Mouse (Mus musculus) midbrain, embryonic 15.5 days (tissue): ENCODE results near the gene Ptgis. TPM values are rescaled to one million over a fixed set of nuclear protein-coding genes. Genes with fewer than 3 reads are reported as not detected.

Experiments
- ATAC-seq: fragments of 200-750 bp; cut with Nextera tagmentation; replicated peaks from 2 replicates; pipeline ENCODE4 v1.8.0; 2017; ENCODE audit warnings: moderate TSS enrichment
- H3K27ac ChIP-seq: fragments of 300-500 bp; sonication (generic); 2 replicates; pipeline ENCODE4 v1.5.1; 2015; ENCODE audit warnings: mild to moderate bottlenecking, inconsistent platforms
- H3K27me3 ChIP-seq: fragments of 300-500 bp; sonication (generic); replicated peaks from 2 replicates; pipeline ENCODE4 v1.6.1; 2015; ENCODE audit warnings: inconsistent platforms
- H3K36me3 ChIP-seq: fragments of 300-500 bp; sonication (generic); replicated peaks from 2 replicates; pipeline ENCODE4 v1.6.1; 2015; ENCODE audit warnings: inconsistent platforms
- H3K4me1 ChIP-seq: fragments of 300-500 bp; sonication (generic); 2 replicates; pipeline ENCODE4 v1.6.1; 2015; ENCODE audit warnings: inconsistent platforms
- H3K4me2 ChIP-seq: fragments of 300-500 bp; sonication (generic); 2 replicates; pipeline ENCODE4 v1.6.1; 2015; ENCODE audit warnings: inconsistent platforms, mild to moderate bottlenecking, moderate library complexity
- H3K4me3 ChIP-seq: fragments of 300-500 bp; sonication (generic); 2 replicates; pipeline ENCODE4 v1.5.1; 2015; ENCODE audit warnings: mild to moderate bottlenecking, inconsistent platforms
- H3K9ac ChIP-seq: fragments of 300-500 bp; sonication (generic); 2 replicates; pipeline ENCODE4 v1.6.1; 2015; ENCODE audit warnings: mild to moderate bottlenecking, inconsistent platforms
- H3K9me3 ChIP-seq: fragments of 300-500 bp; sonication (generic); 2 replicates; pipeline ENCODE4 v1.6.1; 2016; ENCODE audit warnings: inconsistent platforms
- WGBS: fragments of 180-500 bp; shearing (Covaris S2); methylation state at CpG from one replicate; pipeline ENCODE4 v1.1.7; 2015; ENCODE audit warnings: mixed read lengths; 5-methylcytosine and 5-hydroxymethylcytosine counted together
- polyA plus RNA-seq: library from polyadenylated mRNA; unstranded; fragments of >200 nt; fragmentation: Nextera tagmentation; extraction: Ambion mirVana; gene quantifications from 2 replicates; pipeline ENCODE4 v1.2.1, GENCODE M21; 2015

Ptgis gene
- polyA plus RNA-seq = 4.3 and 4.8 TPM in 2 replicates

DNA sequence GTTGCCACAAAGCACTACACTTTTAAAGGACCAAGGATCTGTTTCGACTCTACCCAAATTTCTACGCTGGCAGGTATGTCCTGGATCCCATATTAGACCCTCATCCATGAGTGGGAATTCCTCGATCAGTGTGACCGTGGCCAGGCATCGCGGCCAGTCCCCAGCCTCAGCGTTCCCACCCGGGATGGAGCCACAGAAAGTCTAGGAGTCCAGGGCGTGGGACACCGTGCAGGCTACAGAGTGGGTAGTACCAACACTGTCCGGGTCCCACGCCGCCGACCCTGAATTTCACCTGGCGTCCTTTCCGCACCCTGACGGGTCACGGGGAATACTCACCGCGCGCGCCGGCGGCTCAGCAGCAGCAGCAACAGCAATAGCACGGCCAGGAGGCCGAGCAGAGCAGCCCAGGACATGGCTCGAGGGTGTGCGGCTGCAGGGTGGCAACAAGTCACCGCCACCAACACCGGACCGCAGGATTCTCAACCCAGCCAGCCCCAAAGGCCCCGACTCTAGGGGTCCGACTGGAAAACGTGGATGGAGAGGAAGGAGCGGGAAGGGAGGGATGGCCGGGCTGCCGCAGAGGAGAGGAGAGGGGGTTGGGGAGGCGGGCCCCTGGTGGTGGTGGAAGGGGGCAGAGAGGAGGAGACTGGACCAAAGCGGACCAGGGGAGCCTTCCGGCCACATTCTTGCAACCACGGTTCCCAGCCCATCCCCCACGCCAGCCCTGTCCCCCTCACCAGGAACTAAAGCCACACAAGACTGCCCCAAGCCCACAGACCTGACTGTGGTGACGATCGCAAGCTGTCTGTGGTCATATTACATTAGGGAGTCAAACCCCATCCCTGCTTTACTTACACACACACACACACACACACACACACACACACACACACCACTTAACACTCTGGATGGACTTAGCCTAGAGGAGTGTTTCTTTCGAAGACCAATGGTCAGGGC is at the start of gene Ptgis:
TSS of gene Ptgis (minus strand) at position 597 of the 957 bp plus-strand sequence.
- WGBS = 2% methylated on average over 44 of the region's 45 CpGs
- Histone ChIP-seq H3K36me3 (no peaks in the 10 kb centered on the region), H3K9me3 (no peaks in the 10 kb centered on the region), H3K9ac (peak within 1 kb of the TSS; percentile 67), H3K27me3 (peaks cover 12% of the 10 kb centered on the region; the same call in 1 of the 2 replicates), H3K4me3 (peak within 1 kb of the TSS; percentile 46), H3K4me2 (peak within 1 kb of the TSS; percentile 94), H3K27ac (no peak within 1 kb of the TSS), H3K4me1 (peaks cover 11% of the 10 kb centered on the region)
- ATAC-seq = no peak; the same call in 1 of the 2 replicates

DNA sequence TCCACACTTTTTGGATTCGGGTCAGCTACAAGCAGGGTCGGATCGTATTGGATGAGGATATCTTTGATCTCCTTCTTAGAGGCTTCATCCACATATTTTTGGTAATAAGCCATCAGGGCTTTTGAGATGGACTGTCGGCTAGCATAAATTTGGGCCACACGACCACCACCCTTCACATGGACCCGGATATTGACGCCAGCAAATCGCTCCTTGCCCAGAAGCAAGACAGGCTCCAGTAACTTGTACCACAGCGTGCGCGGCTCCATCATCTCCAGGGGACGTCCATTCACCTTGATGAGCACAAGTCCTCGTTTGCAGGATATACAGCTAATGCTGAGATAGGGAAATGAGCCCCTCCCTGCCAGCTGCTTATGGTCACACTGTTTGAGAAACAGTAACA is 41.1 kb upstream of the Ptgis start:
- 0 out of 2 replicates have a peak, but pooled peaks cover 4% of the 10 kb centered on the region for H3K27me3 ChIP-seq
- no peak overlapping the region for H3K27ac ChIP-seq
- WGBS = 91% methylated on average over 13 of the region's 13 CpGs
- no peak for ATAC-seq
- H3K4me3 ChIP-seq = no peak overlapping the region
- no peaks in the 10 kb centered on the region for H3K36me3 ChIP-seq
- no peak overlapping the region for H3K4me2 ChIP-seq
- no peaks in the 10 kb centered on the region for H3K4me1 ChIP-seq
- H3K9ac ChIP-seq = no peak overlapping the region
- H3K9me3 ChIP-seq = no peaks in the 10 kb centered on the region

DNA sequence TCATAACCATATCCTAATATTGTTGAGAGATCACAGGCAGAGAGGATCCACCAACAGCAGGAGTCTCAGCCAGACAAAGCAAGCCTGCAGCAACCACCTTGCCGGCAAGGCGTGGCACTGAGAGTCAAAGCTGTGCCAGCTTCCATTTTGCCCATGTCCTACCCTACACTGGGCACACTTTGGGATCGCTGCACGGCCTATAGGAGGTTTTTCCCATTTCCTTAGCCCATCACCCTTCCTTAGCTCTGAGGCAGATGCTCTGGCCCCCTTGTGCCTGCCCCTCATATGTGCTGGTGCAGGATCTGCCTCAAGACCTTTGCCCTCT is 40.5 kb upstream of the Ptgis start:
- Histone ChIP-seq H3K4me3 (no peak overlapping the region), H3K4me1 (no peaks in the 10 kb centered on the region), H3K4me2 (no peak overlapping the region), H3K36me3 (no peaks in the 10 kb centered on the region), H3K9ac (no peak overlapping the region), H3K27ac (no peak overlapping the region), H3K9me3 (no peaks in the 10 kb centered on the region), H3K27me3 (0 out of 2 replicates have a peak, but pooled peaks cover 4% of the 10 kb centered on the region)
- 90% methylated on average over 4 of the region's 4 CpGs for WGBS
- peak; percentile 37; the same call in 1 of the 2 replicates for ATAC-seq

DNA sequence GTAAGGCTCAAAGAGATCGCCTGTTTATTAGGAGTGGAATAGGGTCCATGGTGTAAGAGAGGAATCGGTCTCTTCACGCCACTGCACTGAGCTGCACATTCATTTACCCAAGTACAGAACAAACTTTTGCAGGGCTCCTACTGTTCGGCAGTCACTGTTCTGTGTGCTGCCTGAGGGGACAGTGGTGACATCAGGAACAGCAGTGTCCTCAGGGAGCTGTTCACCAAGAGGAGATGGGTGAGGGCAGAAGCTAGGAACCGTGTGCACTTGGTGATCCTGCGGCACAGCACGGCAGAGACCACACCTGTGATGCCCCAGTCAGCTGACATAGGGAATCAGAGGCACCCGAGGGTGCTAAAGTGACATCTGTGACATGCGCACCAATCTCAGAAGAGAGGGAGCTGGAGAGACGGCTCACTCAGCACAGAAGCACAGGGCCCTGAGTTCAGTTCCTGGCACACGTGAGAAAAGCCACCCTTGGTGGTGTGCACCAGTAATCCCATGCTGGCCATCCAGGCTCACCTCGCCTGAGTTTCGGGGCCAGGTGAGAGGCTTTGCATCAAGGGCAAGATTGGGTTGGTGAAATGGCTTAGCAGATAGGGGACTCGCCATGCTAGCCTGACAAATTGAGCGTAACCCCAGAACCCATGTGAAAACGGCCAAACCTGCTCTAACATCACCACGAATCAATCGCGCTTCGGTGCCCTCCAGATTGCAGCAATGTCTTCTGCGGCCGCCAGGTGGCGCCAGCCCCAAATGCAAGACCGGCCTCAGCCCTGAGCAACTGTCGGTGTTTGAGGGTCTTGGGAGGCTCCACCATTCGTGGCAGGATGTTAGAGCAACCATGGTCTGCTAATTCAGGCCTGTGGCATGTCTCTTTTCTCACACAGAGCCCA is 39.9 kb upstream of the Ptgis start:
- peak; percentile 90 for ATAC-seq
- Histone ChIP-seq H3K4me1 (no peaks in the 10 kb centered on the region), H3K27ac (no peak overlapping the region), H3K4me3 (0 out of 2 replicates have a peak overlapping the region, but pooled peaks have one; percentile 1), H3K9ac (no peak overlapping the region), H3K27me3 (0 out of 2 replicates have a peak, but pooled peaks cover 4% of the 10 kb centered on the region), H3K9me3 (no peaks in the 10 kb centered on the region), H3K4me2 (no peak overlapping the region), H3K36me3 (no peaks in the 10 kb centered on the region)
- 45% methylated on average over 26 of the region's 26 CpGs for WGBS

DNA sequence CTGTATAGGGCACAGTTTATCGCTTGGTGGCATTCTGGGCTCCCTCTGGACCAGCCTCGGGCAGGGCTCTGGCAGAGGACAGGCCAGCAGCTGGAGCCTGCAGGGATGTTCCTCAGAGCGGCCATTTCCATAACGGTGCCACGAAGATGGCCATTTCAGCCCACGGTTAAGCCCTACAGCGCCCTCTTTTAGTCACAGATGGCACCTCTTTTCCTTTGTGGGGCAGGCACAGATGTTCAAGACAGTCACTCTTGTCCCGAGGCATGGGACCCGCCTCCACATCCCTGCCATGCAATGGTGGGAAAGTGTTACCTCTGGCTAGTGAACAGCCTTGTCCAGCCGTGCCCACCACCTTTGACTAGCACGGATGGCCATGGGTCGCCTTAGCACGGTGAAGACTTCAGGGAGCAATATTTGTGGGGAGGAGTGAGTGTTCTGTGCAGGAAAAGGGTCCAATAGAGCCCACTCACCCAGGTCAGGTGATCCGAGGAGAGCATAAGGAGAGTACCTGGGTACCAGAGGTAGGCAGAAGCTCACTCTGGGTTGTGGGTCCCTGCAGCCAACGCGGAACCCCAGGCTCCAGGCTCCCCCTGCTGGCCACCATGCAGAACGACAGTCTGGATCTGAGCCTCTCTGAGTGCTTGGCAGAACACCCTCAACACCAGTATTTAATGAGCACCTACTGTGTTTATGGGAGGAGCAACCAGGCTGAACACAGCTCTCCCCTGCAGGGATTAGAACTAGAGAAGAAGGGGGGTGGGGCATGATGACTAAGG is 38.5 kb upstream of the Ptgis start:
- H3K9ac ChIP-seq = no peak overlapping the region
- 0 out of 2 replicates have a peak, but pooled peaks cover 4% of the 10 kb centered on the region for H3K27me3 ChIP-seq
- H3K4me2 ChIP-seq = no peak overlapping the region
- H3K4me1 ChIP-seq = no peaks in the 10 kb centered on the region
- H3K4me3 ChIP-seq = no peak overlapping the region
- no peaks in the 10 kb centered on the region for H3K36me3 ChIP-seq
- 58% methylated on average over 17 of the region's 17 CpGs for WGBS
- no peaks in the 10 kb centered on the region for H3K9me3 ChIP-seq
- no peak overlapping the region for H3K27ac ChIP-seq
- 0 out of 2 replicates have a peak, but pooled peaks have one; percentile 42 for ATAC-seq

DNA sequence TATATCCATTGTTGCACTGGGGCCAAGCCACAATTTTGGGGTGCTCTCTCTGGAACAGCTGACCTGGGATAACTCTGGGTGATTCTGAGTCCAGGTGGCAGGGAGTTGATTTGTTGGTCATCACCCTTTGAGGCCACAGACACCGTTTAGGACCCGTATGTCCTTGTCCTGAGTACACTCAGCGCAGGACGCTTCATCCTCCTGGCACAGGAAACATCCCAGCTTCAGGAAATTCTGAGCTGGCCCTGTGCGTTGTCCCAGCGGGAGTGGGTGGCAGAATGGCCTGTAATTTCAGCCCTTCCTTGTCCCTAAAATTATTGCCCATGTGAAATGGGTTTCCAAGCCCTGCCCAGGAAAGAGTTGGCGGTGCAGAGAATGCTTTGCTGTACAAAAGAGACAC is 37.6 kb upstream of the Ptgis start:
- Histone ChIP-seq H3K27ac (no peak overlapping the region), H3K4me2 (no peak overlapping the region), H3K36me3 (no peaks in the 10 kb centered on the region), H3K9me3 (no peaks in the 10 kb centered on the region), H3K9ac (no peak overlapping the region), H3K4me1 (no peaks in the 10 kb centered on the region), H3K4me3 (no peak overlapping the region), H3K27me3 (0 out of 2 replicates have a peak, but pooled peaks cover 4% of the 10 kb centered on the region)
- 91% methylated on average over 7 of the region's 7 CpGs for WGBS
- ATAC-seq = no peak

DNA sequence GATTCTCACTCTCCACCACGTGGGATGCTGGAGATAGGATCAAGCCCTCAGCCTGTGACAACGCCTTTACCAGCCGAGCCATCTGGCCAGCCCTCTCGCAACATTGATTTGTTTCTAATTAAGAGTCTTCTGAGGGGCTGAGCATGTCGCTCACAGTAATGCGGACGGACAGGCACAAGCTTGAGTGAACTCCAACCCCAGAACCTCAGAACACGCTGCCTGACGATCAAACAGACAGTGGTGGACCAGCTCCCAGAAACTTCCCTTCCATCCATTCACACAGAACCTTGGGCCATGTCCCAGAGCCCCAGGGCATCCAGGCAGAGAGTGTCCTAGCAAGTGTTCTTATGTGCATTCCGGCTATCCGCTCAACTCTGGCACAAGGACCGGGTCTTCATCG is 36.6 kb upstream of the Ptgis start:
- Histone ChIP-seq H3K4me3 (no peak overlapping the region), H3K27ac (no peak overlapping the region), H3K4me2 (no peak overlapping the region), H3K36me3 (no peaks in the 10 kb centered on the region), H3K9ac (no peak overlapping the region), H3K4me1 (no peaks in the 10 kb centered on the region), H3K27me3 (0 out of 2 replicates have a peak, but pooled peaks cover 4% of the 10 kb centered on the region), H3K9me3 (no peaks in the 10 kb centered on the region)
- ATAC-seq = no peak
- 62% methylated on average over 13 of the region's 13 CpGs for WGBS

DNA sequence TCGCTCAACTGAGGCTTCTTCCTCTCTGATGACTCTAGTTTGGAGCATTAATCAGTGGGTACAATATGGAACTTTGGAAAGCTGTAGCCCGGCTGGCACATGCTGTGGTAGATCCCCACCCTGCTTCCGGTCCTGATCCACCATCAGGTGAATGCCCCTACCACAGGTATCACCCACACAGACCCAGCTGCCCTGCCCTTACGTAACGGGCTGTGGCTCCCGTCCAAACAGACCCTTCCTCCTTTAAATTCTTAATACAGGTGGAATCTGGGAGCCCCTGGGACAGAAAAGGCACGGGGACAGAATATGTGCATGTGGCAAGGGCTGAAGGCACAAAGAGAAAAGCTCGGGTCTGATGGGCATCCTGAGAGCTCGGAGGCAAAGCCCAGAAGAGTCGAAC is 35.5 kb upstream of the Ptgis start:
- no peak overlapping the region for H3K4me2 ChIP-seq
- 89% methylated on average over 10 of the region's 10 CpGs for WGBS
- no peak for ATAC-seq
- no peak overlapping the region for H3K9ac ChIP-seq
- H3K27me3 ChIP-seq = 0 out of 2 replicates have a peak, but pooled peaks cover 4% of the 10 kb centered on the region
- no peaks in the 10 kb centered on the region for H3K36me3 ChIP-seq
- H3K4me1 ChIP-seq = no peaks in the 10 kb centered on the region
- no peak overlapping the region for H3K4me3 ChIP-seq
- H3K9me3 ChIP-seq = no peaks in the 10 kb centered on the region
- H3K27ac ChIP-seq = no peak overlapping the region

DNA sequence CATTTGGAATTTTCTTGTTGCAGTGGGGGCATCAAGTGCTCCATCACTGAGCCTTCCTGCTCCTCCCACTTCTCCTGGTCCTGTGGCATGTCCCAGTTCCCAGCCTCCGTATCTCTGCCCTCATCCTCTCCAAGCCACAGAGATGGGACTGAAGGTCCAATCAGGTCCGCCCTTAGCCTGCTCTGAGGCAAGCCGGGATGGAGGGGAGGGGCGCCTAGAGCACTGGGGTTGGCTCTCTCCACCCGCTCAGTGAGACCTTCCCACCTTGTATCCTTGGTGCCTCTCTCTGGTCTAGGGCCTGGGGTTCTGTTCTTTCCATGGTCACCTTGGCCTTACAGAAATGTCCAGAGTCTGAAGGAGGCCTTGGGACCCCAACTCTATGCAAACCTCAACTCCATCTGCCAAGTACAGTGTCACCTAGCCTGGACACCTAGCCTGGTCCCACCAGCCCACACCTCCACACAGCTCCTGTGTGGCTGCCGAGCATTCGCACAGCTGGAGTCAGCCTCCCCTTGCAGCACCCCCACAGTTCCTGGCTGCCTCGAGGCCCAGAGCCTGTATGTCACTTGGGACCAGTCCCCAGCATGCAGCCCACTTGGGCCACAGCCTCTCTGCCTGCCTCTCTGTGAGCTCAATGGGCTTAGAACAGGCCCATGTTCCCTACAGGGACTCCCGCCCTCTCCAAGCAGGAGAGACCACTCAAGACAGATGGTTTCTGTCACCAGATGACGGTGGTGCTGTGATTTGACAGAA is 34.5 kb upstream of the Ptgis start:
- no peaks in the 10 kb centered on the region for H3K4me1 ChIP-seq
- no peak overlapping the region for H3K4me2 ChIP-seq
- H3K4me3 ChIP-seq = no peak overlapping the region
- no peak for ATAC-seq
- no peak overlapping the region for H3K9ac ChIP-seq
- H3K27me3 ChIP-seq = no peaks in the 10 kb centered on the region
- no peak overlapping the region for H3K27ac ChIP-seq
- H3K36me3 ChIP-seq = no peaks in the 10 kb centered on the region
- 66% methylated on average over 10 of the region's 10 CpGs for WGBS
- H3K9me3 ChIP-seq = no peaks in the 10 kb centered on the region

DNA sequence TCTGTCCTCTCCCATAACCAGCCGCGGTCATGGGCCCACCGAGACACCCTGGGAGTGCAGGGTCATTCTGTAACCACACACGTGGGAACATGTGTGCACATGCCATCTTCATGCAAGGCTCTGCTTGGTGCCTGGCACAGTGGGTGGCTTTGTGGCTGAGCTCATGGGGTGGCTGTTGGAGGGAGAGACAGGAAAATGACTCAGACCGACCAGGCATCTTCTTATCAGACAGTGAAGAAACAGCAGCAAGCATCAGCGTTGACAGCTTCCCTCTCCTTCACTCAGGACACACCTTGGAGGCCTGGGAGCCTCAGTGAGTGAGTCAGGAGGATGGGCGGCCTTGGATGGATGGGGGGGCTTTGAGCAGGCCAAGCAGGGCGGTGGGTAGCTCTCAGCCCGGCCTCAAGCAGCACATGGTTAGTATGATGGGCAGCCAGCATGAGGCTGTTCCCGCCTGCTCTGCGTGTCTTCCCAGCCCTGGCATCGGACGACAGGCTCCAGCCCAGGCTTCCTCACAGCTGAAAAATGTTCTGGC is 32.9 kb upstream of the Ptgis start:
- Histone ChIP-seq H3K4me3 (no peak overlapping the region), H3K27ac (no peak overlapping the region), H3K36me3 (no peaks in the 10 kb centered on the region), H3K9ac (no peak overlapping the region), H3K4me2 (no peak overlapping the region), H3K27me3 (no peaks in the 10 kb centered on the region), H3K9me3 (no peaks in the 10 kb centered on the region), H3K4me1 (no peaks in the 10 kb centered on the region)
- WGBS = 83% methylated on average over 13 of the region's 13 CpGs
- no peak for ATAC-seq

DNA sequence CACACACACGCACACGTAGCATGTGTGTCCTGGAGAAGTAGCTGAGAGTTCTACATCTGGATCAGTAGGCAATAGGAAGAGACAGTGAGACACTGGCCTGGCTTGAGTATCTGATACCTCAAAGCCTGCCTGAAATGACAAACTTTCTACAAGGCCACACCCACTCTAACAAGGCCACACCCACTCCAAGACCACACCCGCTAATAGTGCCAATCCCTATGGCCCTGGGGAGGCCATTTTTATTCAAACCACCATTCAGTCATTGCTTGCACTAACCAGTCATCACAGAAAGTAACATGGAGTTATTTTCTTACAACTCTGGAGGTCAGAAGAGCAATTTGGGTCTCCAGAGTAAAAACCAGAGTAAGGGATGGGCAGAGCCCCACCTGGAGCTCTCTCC is 32.3 kb upstream of the Ptgis start:
- H3K27ac ChIP-seq = no peak overlapping the region
- H3K4me3 ChIP-seq = no peak overlapping the region
- H3K4me2 ChIP-seq = no peak overlapping the region
- no peaks in the 10 kb centered on the region for H3K4me1 ChIP-seq
- no peak overlapping the region for H3K9ac ChIP-seq
- no peaks in the 10 kb centered on the region for H3K36me3 ChIP-seq
- 93% methylated on average over 3 of the region's 3 CpGs for WGBS
- no peaks in the 10 kb centered on the region for H3K9me3 ChIP-seq
- no peaks in the 10 kb centered on the region for H3K27me3 ChIP-seq
- ATAC-seq = no peak
